Mouse (Mus musculus) spleen, postnatal 36 days (tissue): Measurements from ENCODE around the gene Tmem150a.

Source experiments
- DNase-seq, 2 experiments: peaks; one replicate each; pipeline ENCODE4 v3.0.0; 2022; ENCODE audit warnings: low spot score in 2 of 2, mixed read lengths in 1 of 2

Gene Tmem150a

DNA sequence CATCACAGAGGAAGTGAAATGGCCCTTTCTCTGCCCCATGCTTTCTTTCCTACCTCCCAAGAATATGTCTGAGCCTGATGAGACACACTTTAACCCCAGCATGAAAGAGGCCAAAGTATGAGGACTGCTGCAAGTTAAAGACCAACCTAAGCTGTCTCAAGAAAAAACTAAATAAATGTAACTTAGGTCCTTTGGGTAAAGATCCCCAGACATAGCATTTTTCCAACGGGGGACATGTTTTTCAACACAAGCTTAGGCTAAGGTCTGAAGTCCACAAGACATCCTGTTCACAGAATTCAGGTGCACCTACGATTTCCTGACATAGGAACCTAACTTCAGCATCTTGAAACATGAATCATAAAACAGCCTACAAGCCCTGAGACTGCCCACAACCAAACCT lies 5.0 kb upstream of the Tmem150a start:
- no peak for DNase-seq

DNA sequence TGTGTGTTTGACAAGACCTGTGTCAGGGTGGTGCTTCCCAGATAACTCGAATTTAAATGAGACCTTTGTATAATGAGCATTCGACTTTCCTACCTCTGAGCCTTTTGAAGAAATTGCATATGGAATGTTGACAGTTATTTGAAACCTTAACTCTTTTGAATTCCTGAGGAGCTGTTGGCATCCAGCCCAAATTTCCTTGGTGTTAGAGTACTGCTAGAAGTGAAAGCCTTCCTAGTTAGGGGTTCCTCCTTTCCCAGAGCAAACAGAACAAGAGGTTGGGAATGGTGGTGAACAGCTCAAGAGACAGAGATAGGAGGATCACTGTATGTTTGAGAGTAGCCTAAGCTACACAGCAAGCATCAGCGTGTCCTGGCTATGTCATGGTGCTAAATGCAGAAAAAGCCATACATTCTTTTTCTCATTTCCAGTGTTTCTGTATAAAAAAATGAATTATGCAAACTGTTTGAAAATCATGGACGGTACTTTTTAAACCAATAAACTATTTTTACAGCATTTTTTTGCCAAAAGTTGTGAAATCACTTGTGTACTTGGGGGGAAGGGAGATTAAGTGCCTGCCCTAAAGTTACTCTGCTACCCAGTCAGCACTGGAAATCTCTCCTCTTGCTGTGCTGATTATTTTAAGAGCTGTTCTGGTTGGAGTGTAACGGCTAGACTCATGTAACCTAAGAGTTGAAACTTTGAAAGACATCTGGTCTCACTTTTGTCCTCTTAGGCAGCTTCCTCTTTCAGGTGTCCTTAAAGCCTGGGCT lies 2.4 kb upstream of the Tmem150a start:
- no peak for DNase-seq

DNA sequence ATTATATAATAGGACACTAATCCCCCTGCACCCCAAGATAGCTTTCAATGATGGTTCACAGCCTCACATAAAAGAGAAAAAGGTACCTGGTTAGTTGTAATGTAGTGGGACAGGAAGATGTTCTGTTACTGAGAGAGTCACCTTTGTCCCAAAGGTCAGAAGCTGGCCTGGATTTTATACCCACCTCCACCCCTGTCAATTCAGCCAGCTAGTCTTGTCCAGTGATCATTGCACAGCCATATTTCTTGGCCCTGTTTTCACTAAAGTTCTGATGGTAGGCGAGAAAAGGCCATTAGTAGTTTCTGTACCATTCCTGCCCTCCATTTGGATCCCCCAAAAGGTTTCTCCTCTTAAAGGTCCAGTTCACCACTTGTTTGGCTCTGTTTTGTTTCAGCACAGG lies 1.2 kb upstream of the Tmem150a start:
- no peak for DNase-seq

DNA sequence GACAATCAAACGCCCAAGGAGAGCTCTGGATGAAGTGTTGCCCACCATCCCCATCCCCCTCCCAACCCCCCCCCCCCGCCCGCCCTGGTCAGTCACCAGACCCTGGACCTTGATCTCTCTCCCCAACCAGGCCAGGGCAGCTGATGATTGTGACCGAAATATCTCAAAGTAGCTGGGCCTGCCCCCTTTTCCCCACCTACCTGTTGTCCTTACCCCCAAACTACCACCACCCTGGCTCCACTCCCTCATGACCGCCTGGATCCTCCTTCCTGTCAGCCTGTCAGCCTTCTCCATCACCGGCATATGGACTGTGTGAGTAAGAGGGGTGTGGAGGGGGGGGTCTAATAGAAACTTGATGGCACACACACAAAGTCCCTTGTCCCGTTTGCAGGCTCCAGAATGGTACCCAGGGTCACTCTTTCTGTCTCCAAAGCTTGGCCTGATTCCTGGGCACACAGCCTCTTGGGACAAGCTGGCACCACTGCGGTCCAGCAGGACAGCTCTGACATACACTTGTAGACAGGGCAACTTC lies 820 bp downstream of the Tmem150a start:
- no peak for DNase-seq

DNA sequence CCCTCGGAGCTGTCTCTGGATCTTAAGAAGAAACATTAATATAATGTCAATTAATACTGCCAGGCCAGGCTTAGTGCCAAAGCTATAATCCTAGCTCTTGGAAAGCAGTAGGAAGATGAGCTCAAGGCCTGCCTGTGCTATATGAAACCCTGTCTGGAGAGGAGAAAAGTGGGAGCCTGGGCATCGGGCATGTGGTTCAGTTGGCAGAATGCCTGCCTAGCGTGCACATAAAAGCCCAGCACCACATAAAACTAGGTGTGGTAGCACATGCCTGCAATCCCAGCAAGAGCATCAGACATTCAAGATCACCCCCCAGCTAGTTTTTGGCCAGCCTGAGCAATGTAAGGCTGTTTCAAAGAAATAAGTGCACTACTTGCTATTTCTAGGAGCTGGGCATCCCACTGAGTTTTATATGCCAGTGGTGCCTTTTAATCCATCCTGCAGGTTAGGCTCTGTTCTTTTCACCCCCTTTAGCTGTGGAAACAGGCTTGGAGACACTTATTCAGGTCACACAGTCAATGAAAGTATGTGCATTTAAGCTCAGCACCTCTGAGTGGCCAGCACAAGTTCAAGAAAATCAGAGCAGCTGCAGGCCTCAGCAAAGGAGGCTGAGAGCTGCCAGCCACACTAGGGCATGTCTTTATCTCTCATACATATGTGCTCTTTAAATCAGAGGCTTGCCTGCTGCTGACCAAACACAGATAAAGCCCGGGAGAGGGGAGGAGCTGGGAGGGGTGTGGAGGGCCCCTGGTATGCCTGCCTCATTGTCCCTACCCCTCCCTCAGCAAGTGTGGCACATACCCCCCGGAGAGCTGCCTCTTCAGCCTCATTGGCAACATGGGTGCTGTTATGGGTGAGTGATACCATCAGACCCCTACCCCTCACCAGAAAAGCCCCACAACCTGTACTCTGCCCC lies 2.2 kb downstream of the Tmem150a start:
- DNase-seq, result peak; percentile 37 to 40

DNA sequence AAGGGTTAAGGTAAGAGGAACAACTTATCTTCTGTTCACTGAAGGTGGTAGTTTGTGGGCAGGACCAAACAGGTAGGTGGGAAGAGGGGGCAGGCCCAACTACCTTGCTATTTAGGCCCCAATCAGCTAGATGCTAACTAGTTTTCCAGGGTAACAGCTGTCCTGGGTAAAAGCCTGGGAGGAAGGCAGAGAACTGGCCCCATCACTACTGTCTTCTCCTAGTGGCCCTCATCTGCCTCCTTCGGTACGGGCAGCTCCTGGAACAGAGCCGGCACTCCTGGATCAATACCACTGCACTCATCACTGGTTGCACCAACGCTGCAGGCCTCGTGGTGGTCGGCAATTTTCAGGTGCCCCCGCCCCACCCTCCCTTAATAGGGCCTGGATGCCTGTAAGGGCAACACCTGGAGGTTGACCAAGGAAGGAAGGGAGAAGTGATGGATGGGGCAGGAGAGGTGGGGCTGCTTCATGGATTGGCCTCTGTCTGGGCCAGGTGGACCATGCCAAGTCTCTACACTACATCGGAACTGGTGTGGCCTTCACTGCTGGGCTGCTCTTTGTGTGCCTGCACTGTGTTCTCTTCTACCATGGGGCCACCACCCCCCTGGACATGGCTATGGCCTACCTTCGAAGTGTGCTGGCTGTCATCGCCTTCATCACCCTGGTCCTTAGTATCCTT lies 3.0 kb downstream of the Tmem150a start:
- no peak for DNase-seq

DNA sequence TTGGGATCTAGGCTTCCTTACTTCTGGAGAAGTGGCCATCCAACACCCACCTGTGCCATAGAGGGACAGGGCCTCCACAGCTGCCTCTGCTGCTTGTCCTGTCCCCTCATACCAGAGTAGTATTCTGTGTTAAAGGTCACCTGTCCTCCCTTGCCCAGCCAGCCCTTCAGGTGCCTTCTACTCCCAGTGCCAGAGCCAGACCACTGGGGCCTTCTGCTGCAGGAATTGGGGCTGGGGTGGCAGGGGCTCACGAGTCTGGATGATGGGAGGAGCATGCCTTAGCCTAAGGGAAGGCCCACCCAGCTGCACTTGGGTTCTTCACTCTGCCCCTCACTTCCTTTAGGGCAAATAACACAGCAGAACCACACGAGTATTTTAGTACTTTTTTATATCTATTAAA lies 4.1 kb downstream of the Tmem150a start:
- no peak for DNase-seq

DNA sequence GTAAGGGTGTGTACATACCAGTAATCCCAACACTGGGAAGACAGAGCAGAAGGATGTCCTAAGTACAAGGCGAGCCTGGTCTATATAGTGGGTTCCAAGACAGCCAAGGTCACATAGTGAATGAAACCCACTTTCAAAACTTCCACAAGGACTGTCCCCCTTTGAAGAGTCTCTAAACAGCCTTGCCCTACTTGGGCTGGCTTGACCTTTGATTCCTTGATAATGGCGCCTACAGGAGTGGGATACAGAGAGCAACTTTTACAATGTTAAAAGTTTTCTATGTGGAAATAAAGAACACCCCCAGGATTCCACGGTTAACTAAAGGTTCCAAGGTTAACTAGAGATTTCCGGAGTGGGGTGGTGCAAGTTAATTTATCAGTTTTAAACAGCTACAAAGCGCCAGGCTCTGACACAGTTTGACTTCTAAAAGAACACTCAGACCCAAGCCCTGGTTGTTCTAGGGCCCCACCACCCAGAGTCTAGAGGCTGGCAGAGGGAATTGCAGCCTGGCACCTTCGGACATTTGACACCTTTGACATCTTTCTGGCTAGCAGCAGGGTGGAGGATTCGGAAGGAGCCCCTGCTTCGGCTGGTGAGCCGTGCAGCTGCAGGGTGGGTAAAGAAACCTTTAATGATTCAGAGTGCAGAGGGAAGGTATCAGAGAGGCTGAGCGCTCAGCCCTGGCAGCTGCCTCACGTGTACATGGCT lies 4.8 kb downstream of the Tmem150a start:
- DNase-seq, result no peak

DNA sequence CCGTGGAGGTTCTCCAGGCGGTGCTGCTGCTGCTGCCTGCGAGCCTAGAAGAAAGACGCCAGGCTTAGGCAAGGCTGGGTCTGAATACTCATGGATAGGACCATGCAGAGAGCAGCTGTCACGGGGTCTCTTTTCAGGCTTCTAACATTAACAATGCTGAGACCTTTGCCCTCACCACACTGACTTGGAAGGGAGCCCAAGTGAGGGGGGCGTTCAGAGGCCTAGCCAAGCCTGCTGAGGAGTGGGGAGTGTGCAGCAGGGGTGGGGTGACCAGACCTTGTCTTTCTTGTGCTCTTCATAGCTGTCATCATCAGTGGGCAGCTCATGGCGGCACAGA lies 5.3 kb downstream of the Tmem150a start:
- DNase-seq, result no peak

DNA sequence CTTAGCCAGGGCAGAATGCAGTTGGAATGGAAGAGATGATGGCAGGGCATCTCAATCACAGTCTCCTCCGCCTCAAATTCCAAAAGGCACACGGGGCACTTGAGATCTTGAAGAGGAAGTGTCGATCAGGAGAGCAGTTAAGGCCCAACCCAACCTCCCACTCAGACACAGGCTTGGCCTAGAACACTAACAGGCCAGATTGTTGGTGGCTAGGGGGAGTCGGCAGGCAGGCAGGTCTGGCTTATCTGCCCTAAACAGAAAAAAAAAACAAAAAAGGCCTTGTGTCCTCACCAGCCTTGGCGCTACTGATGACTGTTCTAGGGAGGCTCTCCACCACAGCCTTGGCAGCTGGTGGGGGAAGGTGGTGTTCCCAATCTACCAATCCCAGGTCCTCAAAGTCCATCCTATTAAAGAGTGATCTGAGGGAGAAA lies 5.9 kb downstream of the Tmem150a start:
- DNase-seq, result no peak

DNA sequence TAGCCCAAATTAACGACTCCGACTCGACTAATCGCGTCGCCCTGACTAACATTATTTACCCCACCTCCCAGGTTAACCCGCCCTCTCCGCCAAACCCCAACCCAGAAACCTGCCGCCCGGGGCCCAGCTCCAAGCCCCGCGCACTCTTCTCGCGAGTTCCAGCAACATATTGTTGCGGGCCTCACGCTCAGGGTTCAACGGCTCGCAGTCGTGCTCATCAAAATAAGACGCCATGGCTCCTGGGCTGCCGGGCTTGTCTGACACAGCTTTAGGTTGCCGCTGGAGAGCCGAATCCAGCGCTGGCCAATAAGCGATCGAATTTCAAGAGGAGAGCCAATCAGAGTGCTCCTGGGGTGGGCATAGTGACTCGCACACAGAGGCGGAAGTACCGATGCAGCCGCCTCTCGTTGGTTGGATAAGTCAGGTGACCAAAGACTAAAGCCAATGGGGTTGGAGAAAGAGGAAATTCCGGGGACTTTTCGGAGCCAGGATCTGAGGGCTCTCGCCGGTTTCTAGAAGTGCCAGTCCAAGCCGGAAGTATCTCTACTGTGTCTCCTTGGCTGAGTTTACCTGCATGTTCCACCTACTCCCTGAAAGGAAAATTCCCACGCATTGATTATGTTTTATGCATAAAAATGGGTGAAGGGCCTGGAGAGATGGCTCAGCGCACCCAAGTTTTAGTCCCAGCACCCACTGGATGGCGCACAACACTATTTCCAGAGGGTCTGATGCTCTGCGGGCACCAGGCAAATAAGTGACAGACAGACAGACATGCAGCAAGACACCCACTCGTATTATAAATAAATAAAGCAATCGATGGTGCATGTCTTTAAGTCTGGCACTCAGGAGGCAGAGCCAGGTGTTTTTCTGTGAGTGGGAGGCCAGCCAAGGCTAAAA lies 7.1 kb downstream of the Tmem150a start:
- DNase-seq, result peak; percentile 98

DNA sequence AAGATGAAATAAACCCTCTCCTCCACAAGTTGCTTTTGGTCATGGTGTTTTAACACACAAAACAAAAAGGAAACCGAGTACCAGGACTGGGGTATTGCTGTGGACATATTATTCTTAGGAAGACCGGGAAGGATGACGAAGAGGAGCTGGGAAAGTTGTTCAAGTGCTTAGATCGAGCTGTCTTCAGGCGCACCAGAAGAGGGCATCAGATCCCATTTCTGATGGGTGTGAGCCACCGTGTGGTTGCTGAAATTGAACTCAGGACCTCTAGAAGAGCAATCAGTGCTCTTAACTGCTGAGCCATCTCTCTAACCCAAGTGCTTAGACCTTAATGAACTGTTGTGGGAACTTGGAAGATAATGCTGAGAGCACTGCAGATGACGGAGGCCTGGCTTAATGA lies 8.8 kb downstream of the Tmem150a start:
- no peak for DNase-seq

DNA sequence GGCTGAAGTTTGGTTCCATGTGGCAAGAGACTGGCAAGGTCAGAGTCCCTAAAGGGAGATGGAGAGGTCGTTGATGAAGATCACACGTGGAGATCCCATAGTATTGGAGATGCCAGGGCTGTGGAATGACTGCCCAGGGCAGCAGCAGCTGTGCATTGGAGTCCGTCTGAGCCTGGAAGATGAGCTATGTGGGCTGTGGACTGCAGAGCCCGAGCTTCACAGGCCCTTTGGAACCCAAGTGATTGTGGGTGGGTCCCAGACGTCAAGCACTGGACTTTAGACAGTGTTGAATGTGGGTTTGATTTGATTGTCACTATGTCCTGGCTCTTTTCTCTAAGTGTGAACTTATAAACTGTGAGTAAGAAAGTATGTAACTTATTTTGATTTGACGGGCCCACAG lies 9.7 kb downstream of the Tmem150a start:
- no peak for DNase-seq

DNA sequence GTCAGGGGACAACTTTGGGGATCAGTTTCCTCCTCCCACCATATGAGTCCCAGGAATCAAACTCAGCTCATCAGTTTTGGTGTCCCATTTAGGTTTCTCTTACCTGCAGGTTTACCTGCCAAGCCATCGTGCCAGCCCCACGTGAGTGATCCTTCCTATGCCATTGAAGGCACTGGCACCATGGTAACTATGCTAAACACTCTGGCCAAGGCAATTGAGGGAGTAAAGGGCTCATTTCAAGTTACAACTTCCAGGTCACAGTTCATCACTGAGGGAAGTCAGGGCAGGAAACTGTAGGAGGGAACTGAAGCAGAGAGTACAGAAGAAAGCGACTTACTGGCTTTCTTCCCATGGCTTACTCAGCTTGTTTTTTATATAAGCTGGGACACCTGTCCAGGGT lies 11.1 kb downstream of the Tmem150a start:
- DNase-seq, result no peak

DNA sequence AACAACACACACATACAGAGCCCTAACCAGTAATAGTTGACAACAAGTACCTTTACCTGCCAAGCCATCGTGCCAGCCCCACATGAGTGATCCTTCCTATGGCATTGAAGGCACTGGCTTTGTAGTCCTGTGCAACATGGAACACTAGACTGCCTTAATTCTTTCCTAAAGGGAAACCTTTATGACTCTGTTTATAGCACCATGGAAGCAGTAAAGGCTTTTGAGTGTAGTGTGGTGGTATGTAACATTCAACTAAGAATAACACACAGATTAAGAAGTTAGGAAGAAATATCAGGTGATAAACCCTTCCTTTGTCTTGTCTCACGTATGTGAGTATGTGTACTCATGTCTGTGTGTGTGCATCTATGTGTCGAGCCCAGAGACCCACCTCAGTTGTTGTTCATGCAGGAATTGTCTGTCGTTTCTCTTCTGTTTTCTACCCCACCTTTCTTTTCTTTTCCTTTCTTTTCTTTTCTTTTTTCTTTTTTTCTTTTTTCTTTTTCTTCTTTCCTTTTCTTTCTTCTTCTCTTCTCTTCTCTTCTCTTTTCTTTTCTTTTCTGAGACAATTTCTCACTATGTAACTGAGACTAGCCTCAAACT lies 11.7 kb downstream of the Tmem150a start, which contains the start of gene Rnf181:
Gene Rnf181, minus strand, starts transcription at position 113 of the 600 bp plus-strand sequence.
- DNase-seq, result no peak

DNA sequence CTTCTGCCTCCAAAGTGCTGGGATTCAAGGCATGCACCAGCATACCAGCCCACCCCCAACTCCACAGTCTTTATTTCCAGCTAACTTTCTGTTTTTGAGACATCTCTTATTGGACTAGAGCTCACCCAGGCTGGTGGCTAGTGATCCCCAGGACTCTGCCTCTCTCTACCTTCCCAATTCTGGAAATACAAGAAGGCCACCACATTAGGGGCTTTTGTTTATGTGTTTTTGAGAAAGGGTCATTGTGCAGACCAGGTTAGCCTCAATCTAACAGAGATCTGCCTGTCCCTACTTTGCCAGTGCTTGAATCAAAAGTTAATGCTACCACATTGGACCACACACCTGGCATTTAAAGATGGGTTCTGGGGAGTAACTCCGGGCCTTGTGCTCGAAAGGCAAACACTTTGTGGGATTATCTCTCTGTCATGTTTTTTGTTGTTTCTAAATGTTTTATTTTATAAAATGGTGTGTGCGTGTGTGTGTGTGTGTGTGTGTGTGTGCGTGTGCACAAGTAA lies 12.3 kb downstream of the Tmem150a start:
- no peak for DNase-seq

DNA sequence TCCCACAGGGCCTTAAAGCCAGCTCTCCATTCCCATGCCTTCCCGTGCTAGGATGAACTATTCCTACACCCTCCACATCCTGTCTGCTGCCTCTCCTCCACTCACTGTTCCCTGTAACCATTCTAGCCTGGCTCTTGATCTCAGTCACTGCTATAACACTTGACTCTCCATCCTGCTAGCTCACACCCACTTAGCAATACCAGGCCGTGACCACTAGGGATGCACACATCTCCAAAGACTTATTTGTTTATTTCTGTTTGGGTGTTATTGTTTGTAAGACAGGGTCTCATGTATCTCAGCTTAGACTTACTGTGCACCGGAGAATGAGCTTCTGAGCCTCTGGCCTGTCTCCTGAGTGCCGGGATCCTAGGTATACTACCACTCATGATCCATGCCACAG lies 14.3 kb downstream of the Tmem150a start:
- no peak for DNase-seq

DNA sequence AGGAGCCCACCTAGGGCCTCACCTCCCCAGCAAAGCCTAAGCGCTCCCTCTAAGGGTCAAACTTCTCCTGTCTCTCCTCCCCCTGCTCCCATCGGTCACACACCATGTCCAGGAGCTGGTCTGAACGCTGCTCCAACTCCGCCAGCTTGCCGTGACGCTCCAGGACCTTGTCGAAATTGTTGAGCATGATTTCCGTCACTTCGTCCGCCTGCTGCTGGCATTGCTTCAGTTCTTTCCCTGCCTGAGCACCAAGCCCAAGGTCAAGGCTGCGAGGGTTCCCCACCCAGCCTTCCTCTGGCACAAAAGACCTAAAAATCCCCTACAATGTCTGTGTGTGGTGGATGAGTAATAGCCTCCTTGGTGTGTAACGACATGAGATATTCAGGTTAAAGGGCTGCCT lies 14.8 kb downstream of the Tmem150a start:
- DNase-seq, result no peak

DNA sequence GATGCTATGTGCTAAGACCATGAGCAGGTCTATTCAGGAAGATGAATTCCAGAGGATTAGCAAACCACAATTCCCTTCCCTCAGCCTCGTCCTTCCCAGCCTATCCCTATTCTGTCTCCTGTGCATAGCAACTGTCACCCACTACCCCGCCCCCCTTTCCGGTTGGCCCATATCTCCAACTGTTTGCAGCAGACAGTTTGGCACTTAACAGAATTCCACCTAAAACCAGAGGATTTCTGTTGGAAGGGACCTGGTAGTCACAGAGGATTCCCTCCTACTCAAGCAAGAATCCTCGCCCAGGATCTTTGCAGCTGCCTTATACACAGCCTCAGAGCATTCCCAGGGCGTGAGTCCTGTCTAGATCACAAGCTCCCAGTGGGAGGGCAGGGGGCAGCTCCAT lies 15.9 kb downstream of the Tmem150a start:
- DNase-seq, result no peak

DNA sequence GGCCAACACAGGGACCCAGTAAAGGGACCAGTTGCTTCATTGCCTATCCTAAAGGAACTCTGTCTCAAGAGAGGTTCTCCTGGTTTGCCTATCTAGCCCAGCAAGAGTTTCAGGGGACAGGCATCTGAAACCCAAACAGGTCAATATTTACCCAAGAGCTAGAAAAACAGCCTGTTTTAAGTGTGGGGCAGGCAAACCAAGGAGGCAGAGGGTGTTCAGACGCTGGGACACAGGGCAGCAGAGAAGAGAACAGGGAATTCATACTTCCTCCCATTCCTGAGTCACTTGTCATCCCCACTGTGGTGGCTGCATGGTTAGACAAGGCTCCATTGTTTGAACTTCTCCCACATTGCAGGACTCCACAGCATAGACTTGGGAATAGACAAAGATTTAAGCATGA lies 16.3 kb downstream of the Tmem150a start:
- DNase-seq, result no peak
